Mouse (Mus musculus) urinary bladder, postnatal 4 days (tissue): ENCODE measurements around the gene Ugt1a6a.
"Not testable (repeated sequence)": the region's sequence is repeated elsewhere in the genome, so short reads cannot be mapped to it uniquely, and the experiment has no call there.

Experiments used
- DNase-seq, 2 experiments: peaks; one replicate each; pipeline ENCODE4 v3.0.0; 2021 to 2022; ENCODE audit warnings: low spot score in 2 of 2

Gene Ugt1a6a

GRCm38 (mm10) chr1:88135229-88135904, 758 bp downstream of the Ugt1a6a start:
- DNase-seq, result not testable (repeated sequence)

DNA sequence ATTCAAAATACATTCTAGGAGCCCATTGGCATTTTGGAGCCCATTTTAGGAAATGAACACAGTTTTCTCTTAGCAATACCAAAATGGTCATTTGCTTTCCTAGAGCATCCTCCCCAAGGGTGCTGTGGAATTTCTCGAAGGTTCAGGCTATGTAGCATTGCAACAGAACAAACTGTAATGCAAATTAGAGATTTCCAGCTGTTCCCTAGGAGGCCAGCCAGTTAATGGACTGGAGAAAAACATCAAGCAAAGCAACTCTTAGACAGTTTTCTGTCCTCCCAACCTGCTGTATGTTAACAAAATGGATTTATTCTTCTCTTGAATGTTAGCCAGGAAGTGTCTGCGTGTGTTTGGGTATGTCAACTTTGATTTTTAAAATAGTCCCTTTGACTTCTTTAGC, 2.0 kb downstream of the Ugt1a6a start:
- DNase-seq, result no peak

- no peak for DNase-seq
Measured at GRCm38 (mm10) chr1:88137264-88137663, 2.7 kb downstream of the Ugt1a6a start.

GRCm38 (mm10) chr1:88138145-88138544, 3.5 kb downstream of the Ugt1a6a start:
- DNase-seq, result no peak

DNA sequence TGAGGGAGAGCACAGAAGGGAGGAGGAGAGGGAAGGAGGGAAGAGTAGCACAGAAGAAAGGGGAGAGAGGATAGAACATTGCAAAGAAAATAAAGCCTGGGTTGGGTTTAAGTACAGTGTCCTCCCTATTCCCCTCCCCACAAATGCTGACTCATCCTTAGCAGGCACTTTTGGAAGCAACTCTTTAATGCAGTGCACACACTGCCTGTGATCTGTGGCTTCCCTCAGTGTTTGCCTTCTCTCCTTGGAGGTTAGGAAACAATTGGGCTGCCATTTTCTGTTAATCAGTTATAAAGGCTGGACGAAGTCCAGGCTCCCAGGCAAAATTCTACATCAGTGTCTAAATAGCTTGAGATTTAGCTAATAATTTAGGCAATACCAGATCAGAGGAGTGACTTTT, 5.9 kb downstream of the Ugt1a6a start:
- not testable (repeated sequence) for DNase-seq

GRCm38 (mm10) chr1:88143966-88144675, 9.5 kb downstream of the Ugt1a6a start:
- DNase-seq, result peak in 1 of 2 experiments; percentile 67

- not testable (repeated sequence) for DNase-seq
Measured at GRCm38 (mm10) chr1:88145278-88145677, 10.7 kb downstream of the Ugt1a6a start.

DNA sequence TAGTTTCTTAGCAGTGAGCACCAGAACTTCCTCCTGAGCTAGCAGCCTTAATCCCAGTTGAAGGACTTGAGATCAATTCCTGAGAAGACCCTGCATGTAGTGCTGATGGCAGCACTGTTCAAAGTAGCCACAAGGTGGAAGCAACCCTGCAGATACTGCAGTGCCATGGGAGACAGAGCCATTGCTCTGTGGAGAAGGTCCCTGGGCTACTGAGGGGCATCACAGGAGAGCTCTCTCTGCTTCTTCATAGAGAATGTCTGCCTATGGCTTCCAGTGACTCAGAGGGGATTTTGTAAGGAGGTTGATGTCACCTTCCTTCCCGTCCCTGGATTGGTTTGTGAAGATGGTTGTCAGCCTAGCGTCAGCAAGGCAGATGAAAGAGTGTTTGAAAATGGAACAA, 15.5 kb downstream of the Ugt1a6a start:
- DNase-seq, result not testable (repeated sequence)

- no peak for DNase-seq
Measured at GRCm38 (mm10) chr1:88158430-88158829, 23.8 kb downstream of the Ugt1a6a start.

DNA sequence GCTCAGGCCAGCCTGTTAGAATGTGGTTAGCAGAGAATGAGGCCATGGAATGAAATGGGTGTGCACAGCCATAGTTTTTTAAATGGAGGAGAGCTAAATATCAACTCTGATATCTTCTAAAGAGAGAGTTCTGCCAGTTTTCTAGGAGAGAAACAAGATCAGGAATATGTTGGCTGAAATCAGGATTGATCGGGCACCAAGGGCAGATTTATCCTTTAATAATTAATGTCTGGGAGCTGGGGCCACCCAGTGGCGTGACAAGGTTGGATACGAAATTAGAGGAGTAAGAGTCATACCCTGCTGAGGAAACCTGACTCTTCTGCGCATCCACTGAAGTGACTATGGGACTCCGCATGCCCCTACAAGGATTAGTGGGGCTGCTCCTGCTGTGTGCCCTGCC, 31.1 kb downstream of the Ugt1a6a start, which contains the start of gene Ugt1a5:
Gene Ugt1a5 (plus strand): TSS at position 302 of the 400 bp plus-strand sequence.
- DNase-seq, result no peak

GRCm38 (mm10) chr1:88172190-88172589, 37.6 kb downstream of the Ugt1a6a start:
- not testable (repeated sequence) for DNase-seq

DNA sequence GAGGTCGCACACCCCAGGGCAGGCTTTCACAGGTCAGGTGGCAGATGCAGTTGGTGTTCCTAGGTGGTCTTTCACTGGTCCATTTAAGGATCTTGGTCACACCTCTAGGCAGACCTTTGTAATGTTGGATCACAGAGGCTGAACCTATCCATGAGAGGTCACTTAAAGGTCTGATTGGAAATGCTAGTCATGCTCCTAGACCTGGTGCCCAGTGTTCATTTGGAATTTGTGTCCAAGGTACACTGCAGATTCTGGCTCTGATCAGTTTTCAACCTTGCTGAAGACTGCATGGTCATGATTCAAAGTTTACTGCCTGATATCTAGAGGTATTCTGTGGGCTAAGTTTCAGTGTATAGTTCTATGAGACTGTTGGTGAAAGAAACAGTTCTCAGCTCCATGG, 45.0 kb downstream of the Ugt1a6a start:
- DNase-seq, result no peak

DNA sequence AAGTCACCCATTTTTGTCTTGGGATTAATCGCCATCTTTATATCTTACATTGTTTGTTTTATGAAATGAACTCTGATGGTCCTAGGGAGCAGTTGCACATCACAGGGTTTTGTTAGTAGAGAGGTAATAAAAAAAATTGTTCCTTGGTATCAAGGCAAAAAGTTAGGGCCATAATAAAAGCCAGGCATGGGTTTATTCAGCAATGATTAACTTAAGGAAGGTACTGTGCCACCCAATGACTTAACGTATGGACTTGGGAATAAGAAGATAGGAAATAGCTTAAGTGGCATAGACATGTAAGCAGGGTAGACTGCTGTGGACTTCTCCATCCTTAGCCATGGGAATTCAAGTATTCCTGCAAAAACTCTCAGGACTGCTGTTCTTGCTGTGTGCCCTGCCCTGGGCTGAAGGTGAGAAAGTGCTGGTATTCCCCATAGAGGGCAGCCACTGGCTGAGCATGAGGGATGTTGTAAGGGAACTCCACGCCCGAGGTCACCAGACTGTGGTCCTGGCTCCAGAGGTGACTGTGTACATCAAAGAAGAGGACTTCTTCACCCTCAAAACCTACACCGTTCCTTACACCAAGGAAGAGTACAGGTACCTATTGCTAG, 51.8 kb downstream of the Ugt1a6a start:
- DNase-seq, result no peak

GRCm38 (mm10) chr1:88192136-88192535, 57.5 kb downstream of the Ugt1a6a start:
- DNase-seq, result no peak

GRCm38 (mm10) chr1:88195687-88196086, 61.1 kb downstream of the Ugt1a6a start:
- no peak for DNase-seq

- no peak for DNase-seq
Measured at GRCm38 (mm10) chr1:88197443-88197842, 62.8 kb downstream of the Ugt1a6a start.

DNA sequence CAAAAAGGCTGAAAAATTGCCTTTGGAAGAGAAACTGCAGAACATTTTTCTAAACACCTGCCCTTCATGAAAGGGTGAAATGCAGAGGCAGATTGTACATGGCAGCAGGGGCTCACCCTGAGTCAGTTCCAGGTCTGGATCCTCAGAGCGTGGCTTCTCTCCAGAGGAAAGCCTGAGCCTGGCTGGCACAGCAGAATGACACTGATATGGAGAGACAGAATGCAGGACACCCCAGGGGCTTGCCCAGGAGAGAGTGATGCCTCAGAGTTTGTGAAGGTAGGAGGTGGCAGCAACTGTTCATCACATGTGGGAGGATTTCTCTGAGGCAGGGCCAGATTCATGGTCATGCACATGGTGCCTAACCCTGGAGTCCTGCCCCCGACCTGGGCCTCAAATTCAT, 65.4 kb downstream of the Ugt1a6a start:
- DNase-seq, result no peak

GRCm38 (mm10) chr1:88200456-88200855, 65.8 kb downstream of the Ugt1a6a start, which contains the start of gene Ugt1a2:
Gene Ugt1a2, plus strand, starts transcription at chr1:88200601.
- DNase-seq, result no peak

DNA sequence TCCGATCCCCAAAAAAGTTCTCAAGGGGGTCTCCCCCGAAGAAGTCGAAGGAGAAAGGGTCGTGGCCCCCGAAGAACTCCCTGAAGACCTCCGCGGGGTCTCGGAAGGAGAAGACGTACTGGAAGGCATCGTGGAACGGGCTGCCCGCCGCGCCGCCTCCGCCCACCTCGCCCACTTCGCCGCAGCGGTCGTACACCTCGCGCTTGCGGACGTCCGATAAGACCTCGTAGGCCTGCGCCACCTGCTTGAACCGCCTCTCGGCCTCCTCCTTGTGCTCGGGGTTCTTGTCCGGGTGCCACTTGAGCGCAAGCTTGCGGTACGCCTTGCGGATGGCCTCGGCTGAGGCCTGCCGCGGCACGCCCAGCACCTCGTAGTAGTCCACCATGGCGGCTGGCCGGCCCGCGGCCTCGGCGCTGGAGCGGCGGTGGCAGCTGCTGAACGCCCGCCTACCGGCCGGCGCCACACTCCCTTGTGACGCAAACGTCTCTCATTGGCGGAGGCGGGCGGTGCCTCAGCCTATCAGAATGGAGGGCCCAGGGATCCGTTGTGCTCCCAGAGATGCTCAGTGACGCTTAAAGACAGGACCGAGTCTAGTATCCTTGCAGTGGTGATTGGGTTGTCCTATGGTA, 70.8 kb downstream of the Ugt1a6a start, which contains the start of gene Dnajb3:
Gene Dnajb3 (minus strand): TSS at position 489 of the 629 bp plus-strand sequence.
- DNase-seq, result peak; percentile 71

GRCm38 (mm10) chr1:88206843-88207479, 72.4 kb downstream of the Ugt1a6a start:
- DNase-seq, result peak in 1 of 2 experiments; percentile 28

DNA sequence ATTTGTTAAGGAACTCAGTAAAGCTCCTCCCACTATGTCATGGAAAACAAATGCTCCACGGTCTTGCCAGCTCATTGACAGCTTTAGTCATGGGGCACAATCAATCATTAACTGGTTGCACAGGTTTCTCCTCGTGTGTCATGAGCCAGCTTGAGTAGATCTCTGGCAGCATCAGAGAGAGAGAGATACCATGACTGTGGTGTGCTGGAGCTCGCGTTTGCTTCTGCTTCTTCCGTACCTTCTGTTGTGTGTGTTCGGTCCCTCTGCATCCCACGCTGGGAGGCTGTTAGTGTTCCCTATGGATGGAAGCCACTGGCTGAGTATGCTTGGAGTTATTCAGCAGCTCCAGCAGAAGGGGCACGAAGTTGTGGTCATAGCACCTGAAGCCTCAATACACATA, 77.2 kb downstream of the Ugt1a6a start, which contains the start of gene Ugt1a1:
Gene Ugt1a1 (plus strand): TSS at position 148 of the 400 bp plus-strand sequence.
- peak; percentile 24 to 72 for DNase-seq
